Mouse (Mus musculus): Measurements from ENCODE around the gene Bco2.

GRCm38 (mm10) chr9:50602055-50602845, 47.3 kb upstream of the Bco2 start:
- TF ChIP-seq ZC3H11A (IDR thresholded peaks at IDR 0.05; ENCODE audit: borderline replicate concordance, low read depth, low read length) (no peak), CHD2 (IDR thresholded peaks at IDR 0.05; ENCODE audit: low read depth, low read length) (no peak), HCFC1 (IDR thresholded peaks at IDR 0.05; ENCODE audit: borderline replicate concordance, insufficient read depth, low read length) (no peak), ZNF384 (IDR thresholded peaks at IDR 0.05; ENCODE audit: low read depth, low read length) (no peak)

Measured in ES-E14 (cell line).